Mouse (Mus musculus) c-Kit-positive CD71-positive TER-119-negative erythroid progenitor cells, embryonic 14.5 days (primary cell): Measurements from ENCODE around the gene Sos2.

ENCODE experiments used
- DNase-seq: peaks from one replicate; pipeline ENCODE4 v3.0.0-alpha.2; 2013; ENCODE audit warnings: low read depth

Sos2 gene

DNA sequence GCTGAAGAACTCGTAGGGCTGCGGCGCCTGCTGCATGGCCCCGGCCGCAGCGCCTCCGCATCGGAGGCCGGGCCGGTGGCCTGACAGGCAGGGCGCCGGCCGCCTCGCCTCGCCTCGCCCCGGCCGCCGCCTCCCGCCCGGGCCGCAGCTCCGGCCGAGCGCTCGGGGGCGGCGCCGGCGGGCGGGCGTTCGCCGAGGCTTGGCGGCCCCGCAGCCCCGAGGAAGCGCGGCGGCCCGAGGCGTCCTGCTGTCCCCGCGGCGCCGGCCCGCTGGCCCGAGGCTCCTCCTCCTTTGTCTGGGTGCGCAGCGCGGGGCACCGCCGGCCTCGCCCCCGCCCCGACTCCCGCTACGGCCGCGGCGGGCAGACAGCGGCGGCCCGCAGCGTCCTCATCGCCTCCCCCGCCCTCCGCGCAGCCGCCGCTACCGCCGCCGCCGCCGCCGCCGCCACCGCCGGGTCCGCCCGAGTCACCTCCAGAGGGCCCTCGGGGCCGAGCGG lies at the start of gene Sos2:
Gene Sos2, minus strand, starts transcription at position 287 of the 496 bp plus-strand sequence.
- DNase-seq: no peak

DNA sequence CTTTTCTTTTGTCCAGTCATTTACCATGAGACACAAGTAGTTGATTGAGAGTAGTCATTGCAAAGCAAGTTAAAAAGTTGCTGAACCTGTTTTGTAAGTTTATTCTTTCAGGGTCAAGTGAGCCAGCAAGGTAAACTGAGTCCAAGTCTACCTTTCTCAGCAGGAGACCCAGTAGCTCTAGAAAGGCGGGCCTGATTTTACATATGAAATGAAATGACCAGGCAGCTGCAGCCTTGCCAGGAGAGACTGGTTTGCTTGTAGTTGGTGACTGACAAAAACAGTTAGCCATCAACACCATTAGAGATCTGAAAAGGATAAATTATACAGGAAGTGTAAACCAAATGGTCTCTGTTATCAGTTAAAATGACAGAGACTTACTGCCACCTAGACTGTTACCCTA lies 48.7 kb upstream of the Sos2 start:
- no peak for DNase-seq

DNA sequence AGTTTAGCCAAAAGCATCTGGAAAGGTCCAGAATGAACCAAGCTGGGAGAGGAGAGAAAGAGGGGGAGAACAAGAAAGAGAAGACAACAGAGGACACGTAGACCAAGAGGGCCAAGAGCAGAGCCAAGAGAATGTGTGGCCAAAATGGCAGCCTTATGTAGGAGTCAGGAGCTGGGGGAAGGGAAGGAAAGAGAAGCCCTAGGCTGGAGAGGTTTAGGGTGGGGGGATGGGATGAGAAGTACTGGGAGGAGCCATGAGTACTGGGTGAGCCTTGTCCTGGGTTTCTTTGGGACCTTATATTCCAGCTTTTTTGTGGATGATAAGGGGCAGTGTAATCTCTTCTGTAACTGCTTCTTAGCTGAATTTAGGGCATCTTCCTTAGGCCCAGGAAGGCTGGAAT lies 47.6 kb upstream of the Sos2 start:
- DNase-seq: no peak

DNA sequence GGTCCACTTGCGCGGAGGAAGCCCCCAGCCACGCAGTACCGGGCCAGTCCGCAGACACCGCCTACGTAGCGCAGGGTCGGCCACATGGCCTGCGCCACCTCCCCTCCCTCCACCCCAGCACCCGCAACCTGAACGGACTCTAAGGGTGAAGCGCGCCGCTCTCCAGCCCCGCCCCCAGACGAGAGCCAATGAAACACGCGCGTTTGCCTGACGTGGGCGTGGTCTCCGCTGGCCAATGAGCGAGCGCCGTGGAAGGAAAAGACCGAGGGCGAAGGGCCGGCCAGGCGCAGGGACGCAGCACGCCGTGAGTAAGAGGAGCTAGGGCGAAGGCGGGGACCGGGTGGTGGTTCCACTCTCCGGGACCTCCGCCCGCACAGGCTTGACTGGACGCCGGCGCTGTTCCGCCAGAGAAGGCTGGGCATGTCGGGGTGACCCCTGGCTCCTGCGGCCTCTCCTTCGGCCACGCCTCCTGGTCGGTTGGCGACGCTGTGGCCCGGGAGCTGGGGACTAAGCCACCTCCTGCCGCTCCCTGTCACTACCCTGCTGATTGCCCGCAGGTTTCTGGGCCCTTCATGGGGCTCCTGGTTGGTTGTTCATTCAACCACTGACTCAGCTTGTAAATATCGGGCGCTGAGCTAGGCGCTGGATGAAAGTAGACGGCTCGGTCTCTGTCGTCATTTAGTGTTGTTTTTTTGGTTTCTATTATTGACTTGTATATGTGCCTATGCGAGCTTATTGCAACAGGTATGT lies 43.2 kb upstream of the Sos2 start, which contains the start of the genes L2hgdh and Atp5s:
Gene L2hgdh, minus strand, starts transcription at position 163 of the 750 bp plus-strand sequence.
Gene Atp5s, plus strand, starts transcription at position 240 of the 750 bp plus-strand sequence.
- peak; percentile 97 for DNase-seq

DNA sequence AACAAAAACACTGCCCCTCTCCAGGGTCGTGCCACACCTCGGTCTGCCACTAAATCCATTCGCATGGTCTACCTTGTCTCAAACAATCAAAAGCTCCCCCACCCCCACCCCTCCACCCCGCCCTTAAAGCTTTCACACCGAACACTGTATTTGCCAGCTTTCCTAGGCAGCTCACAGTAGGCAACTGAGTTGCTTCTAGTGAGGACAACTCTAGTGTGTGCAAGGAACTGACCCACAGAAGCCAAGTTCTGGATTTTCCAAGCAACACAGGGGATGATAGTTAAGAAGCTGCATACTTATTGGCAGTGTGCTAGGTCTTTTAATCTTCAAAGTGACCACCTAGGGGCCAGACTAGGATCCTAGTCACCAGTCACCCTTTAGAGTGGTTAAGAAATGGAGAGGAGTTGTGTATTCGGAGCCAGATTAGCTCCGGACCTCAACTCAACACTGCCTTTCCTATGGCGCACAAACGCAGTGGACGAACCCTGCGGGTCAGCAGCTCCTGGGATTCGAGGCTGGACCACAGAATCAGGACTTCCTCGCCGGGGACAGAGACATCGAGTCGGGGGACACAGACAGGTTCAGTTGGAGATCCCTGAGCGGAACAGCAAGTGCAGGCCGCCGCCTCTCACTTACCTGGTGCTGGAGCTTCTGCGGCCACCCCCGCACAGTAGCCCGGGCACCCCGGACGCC lies 42.5 kb upstream of the Sos2 start:
- peak; percentile 23 for DNase-seq

DNA sequence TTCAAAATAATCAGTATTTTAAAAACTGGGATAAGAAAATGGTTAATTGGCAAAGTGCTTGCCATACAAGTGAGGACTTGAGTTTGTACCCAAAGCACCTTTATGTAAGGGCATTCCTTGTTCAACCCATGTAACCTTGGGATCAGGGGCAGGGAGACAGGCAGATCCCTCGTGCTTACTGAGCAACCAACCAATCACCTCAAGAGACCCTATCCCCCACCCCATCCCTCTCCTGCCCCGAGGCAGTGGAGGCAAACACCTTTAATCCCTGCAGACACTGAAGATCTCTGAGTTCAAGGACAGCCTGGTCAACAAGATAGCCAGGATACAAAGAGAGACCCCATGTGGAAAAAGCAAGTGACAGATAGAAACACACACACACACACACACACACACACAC lies 41.7 kb upstream of the Sos2 start:
- DNase-seq: no peak

DNA sequence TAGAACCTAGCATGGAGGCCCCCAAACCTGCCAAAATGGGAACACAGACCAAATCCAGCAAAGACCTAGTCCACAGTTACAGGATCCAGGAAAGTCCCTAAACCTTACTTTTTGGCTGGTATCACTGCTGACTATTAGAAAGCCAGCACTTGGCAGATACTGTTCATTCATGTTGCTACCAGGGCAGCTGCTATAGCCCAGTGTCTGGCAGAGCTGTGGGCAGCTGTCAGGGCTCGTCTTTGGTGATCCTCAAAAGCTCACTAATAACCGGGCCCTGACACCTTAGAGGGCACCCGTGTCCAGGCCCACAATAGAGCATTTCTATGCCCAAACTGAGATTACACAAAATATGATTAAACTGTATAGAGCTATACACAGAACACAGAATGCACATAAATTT lies 41.2 kb upstream of the Sos2 start:
- DNase-seq: no peak

DNA sequence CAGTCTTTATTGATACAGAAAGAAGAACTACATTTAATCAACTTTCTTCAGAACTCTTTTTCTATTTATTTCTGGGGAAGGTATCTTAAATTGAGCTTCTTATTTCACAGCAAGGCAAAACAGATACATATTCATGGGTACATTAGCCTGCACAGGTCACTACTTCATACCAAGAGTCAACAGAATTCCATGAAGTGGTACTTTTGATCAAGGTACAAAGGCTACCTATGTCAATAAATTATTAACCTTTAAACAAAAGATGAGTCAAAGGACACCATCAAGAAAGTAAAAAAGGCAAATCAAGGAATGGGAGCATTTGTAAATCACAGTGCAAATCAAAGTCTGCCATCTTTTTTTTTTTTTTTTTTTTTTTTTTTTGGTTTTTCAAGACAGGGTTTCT lies 32.0 kb upstream of the Sos2 start:
- DNase-seq: no peak

DNA sequence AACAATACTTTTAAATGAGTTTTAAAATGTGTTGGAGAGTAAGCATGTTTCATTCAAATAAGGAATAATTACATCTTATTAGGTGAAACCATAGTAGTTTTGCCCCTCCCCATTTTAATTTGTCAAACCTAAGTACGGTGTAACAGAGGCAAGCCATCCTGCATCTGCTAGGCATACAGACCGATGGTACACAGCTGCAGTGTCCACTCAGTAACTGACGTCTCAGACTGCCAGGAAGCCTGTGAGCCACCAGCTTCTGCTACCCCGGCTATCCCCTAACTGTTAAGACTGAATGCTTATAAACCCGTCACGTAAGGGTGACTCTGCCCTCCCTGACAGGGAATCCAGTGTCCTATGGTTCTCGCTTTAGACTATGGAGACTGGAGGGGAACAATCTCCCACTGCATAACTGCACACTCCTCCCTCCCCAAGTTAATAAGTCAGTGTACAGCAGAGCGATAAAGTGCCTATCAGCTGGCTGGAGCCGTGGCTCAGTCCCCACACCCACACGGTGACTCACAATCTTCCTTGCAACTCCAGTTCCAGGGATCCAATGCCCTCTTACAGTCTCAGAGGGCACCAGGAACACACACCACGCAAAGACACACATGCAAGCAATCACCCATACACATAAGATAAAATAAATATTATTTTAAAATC lies 23.3 kb upstream of the Sos2 start:
- DNase-seq: peak; percentile 29

DNA sequence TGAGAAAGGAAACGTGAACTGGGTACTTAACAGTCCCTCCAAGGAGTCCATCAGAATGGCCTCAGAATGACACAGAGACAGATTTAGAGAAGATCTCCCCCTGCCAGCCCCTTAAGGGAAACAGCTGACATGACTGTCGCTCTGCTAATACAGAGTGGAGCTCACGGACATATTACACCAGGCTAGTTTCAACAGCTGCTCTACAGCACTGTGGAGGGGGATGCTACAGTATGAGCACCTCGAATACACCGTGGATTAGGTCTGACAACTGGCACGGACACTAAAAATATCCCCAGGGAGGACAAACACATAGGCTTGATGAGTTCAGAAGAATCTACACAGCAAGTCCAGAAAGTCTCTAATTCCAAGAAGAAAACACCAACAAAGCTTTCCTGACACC lies 16.7 kb upstream of the Sos2 start:
- DNase-seq: no peak

DNA sequence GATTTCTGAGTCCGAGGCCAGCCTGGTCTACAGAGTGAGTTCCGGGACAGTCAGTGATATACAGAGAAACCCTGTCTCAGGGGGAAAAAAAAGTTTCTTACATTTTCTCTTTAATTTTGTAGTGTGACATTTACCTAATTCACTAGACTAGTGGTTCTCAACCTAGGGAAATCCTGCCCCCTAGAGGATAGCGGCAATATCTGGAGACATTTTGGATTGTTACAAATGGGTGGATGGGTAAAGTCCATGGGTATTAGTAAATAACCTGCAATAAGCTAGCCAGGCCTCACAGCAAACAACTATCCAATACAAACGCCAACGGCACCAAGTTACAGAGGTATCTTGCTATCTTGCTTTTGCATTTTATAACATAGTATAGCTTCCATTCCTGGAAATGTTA lies 15.1 kb upstream of the Sos2 start:
- DNase-seq: no peak

DNA sequence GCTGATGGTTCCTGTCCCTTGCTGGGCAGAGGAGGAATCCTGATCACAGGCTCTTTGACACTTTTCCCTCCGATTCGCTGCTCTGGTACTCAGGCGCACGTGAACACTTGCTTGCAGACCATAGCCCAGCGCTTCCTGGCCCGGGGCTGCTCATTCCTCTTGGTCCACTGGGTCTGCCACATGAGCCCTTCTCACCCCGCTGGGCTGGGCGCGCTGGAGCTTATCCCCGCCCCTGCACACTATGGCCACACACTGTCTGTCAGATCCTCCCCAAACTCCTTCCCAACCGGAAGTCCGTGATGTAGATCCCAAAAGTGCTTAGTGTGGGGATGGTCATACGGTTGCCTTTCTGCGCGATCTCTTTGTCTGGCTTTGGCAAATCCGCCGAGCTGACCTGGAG lies 11.8 kb upstream of the Sos2 start:
- no peak for DNase-seq

DNA sequence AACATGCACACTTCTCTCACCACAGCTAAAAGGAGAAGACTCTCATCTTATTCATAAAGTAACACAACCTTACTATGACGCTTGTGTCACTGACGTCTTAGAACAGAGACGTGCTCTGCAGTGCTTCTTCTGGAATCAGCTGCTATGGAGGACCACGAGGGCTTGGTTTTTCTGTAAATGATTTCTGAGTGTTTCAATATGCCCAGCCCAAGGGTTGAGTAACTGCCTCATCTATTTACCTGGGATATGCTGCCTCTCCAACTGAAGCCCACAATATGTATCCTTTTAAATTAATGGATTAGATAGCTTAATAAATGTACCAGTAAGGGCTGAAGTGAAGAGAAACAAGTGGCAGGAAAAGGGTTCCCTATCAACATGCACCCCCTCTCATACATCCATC lies 9.1 kb upstream of the Sos2 start:
- no peak for DNase-seq

DNA sequence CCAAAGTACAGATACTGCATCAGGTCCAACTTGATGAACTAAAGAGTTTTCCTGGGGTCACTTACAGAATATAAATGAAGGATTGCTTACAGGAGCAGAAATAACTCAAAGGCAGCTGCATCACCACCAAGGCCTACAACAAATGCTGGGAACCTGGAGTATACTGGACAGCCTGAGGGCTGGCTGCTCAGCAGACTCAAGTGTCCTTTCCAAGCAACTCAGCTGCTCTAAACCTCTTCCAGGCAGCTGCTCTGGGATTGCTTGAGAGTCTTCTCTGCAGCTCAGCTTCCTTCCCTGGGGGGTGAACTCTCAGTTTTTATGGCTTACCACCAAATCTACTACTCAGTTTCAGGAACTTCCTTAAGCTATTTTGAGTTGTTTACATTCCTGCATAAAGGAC lies 7.4 kb upstream of the Sos2 start:
- no peak for DNase-seq

DNA sequence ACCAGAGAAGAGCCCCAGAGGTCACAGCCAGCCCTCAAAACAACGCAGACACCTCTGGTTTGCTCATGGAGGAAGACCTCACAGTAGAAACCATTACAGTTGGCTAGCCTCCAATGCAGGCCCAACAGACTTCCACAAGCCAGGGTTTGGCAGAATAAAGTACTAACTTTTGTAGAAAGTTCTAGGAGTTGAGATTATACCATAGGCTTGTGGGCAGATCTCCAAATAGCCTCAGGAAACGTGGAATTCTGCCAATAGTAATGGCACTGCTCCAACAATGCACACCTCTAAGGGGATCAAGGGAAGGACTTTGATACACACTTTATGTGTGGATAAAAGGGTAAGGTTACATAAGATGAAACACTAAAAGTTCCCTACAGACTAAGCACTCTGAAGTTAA lies 6.7 kb upstream of the Sos2 start:
- DNase-seq: no peak

DNA sequence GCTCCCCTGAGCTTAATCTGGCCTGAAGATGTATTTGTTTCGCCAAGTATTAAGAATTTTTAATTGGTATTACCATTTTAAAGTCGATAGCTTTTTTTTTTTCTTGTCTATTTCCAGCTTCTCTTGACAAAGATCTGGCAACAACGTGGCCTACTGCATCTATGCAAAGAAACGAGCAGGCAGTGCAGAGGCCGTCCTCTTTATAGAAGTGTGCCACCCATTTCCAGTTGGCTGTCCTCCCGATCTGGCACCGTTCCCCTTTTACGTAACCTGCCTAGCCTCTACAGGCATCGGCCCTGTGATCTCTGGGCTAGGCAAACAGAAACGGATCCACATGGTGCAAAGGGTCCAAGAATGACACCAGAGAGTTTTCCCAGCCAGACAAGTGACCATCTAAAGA lies 1.9 kb upstream of the Sos2 start:
- no peak for DNase-seq

DNA sequence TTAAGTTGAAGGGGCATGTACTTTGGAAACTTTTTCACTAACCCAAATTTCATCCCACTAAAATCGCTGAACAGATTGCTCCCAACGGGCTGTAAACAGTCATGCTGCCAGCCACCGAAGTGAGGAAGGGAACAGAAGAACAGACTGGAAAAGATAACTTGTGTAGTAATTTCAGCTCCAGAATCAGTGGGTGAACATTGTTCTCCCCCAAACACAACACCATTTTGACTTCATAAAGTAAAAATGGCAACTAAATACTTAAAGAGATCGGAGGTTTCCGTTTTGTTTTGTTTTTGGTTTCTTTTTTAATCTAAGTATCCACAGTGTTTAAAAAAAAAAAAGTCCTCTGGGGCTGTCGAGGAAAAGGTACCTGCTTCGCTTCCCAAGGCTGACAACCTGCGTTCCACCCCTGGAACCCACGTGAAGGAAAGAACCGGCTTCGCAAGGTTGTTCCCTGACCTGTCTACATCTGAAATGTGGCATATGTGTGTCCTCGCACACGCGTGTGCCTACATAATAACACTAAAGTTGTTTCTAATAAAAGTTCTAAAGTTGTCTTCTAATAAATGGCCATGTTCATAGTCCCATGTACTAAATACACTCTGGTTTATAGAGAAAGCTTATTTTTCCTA lies 1.3 kb upstream of the Sos2 start:
- DNase-seq: no peak

DNA sequence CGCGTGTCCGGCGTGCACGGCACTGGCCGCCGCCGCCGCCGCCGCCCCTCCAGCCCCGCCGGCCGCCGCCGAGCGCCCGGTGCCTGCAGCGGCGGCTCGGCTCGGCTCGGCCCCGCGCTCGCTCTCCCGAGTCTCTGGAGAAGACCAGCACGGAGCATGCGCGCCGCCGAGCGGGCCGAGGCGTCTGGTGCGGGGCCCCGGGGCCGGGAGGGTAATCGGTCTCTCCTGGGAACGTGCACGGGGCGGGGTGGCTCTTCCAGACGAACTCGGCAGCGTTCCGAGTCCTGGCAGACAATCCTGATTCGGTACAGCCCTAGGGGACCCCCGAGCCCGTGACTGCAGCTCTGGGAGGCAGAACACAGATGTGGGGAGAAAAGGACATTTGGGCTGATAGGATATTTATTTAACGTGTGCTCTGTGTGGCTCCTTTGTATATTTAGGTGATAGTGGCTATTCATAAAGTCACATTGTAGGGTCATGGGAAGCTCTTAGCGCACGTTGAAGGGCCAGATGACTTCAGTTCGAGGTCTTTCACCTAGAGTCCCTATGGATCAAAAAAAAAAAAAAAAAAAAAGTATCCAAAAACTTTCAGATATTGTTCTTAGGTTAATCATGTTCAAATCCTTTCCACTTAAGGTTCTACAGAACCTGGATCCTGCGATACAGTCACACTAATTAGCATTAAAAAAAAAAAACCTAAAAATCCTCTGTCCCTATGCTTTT lies 574 bp upstream of the Sos2 start:
- peak; percentile 75 for DNase-seq

DNA sequence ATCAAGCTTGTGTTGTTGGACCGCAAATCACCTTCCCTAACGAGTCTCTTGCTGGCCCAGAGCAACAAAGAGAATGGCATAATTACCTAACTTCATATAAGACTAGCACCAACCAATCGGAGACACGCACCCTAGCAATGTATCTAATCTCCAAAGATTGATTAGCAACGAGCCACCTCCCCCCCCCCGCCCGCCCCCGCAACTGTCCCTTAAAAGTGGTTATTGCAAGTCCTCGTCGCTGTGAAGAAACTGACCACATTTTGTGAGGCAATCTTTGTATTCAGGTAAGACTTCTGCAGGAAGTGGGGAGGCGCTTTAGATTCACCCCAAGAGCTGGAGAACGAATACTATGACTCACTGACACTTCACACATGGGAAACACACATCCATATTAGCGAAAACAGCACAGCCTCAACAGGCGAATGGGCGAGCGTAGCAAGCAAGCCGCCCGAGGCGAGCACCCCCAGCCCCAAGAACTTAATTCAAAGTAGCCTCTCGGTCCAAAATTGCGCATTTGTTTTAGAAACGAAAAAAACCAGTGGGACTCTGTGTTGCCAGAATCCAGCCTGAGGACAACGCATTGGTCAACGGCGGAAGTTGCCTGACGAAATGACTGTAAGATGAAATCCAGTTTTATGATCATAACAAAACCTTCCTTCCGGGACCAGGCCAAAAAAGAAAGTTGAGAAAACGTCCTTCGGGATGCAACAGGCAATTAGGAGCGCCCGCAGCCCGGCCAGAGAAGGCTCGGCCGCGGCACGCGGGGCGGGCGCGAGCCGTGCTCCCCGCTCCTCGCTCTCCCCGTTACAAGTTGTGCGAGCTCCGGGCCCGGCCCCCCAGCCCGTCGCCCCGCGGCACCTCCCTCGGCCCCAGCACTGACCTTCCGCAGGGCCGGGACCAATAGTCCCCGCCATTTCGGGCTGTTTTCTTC lies 752 bp downstream of the Sos2 start:
- DNase-seq: no peak

DNA sequence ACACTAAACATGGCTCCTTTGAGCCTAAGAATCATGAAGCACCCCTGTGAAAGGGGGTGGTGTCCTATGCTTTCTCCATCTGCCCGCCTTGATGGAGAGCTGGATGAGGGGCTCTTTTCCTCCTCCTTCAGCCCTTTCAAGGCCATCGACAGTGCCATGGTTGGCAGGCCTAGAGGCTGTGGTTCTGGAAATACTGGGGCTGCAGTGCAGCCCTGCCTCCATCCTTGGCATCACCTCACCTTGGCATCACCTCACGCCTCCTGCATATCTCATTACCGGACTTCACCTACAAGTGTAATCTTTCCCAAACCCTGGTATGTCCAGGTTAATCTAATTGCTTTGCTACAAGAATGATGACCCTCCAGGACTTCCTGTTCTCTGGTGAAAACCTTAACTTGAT lies 5.5 kb downstream of the Sos2 start:
- DNase-seq: no peak
